Mouse (Mus musculus): ENCODE measurements around the gene Lbp. TPM values are rescaled to one million over a fixed set of nuclear protein-coding genes. Genes with fewer than 3 reads are reported as not detected.

The Lbp gene
- polyA plus RNA-seq, 1 experiment, result not detected

DNA sequence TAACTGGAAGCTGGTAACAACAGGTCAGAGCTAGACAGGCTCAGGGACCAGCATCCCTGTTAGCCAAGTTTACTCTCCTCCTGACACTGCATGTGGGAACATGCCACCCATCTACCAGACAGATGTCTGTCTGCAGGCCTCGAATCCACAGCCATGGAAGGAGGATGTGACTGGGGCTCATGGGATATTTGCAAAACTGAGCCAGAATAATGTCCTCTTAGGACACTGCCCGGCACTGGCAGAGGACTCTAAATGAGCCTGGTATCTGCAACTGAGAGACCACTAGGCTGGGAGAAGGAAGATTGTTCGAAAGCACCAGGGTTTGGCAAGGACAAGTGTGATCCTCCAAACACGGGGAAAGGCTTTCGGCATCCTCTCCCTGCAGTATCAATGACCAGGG is 49.8 kb downstream of the Lbp start:
- peaks cover 39% of the 10 kb centered on the region for H3K79me3 ChIP-seq (ENCODE audit: low read depth)
- TF ChIP-seq MYOD1 (IDR thresholded peaks at IDR 0.05; ENCODE audit: control insufficient read depth, insufficient read length, low read depth), result no peak
- TF ChIP-seq FOSL1 (IDR thresholded peaks at IDR 0.05; ENCODE audit: insufficient read depth, low read length, poor library complexity, severe bottlenecking), result no peak
- no peak for TF ChIP-seq MAX (IDR thresholded peaks at IDR 0.05)
- TF ChIP-seq CTCF (IDR thresholded peaks at IDR 0.05; ENCODE audit: control insufficient read depth, insufficient read depth, insufficient read length), result no peak
- TF ChIP-seq CEBPB (IDR thresholded peaks at IDR 0.05; ENCODE audit: low read depth), result no peak
- no peak for TF ChIP-seq MYOG (IDR thresholded peaks at IDR 0.05; ENCODE audit: control insufficient read depth, extremely low read depth, insufficient read length)
- no peak for TF ChIP-seq USF1 (IDR thresholded peaks at IDR 0.05; ENCODE audit: low read depth)
- H3K4me3 ChIP-seq (ENCODE audit: insufficient read depth, poor library complexity, severe bottlenecking), result no peak overlapping the region
- no peaks in the 10 kb centered on the region for H3K27me3 ChIP-seq (ENCODE audit: control insufficient read depth, insufficient read depth, insufficient read length)
- peaks cover 83% of the 10 kb centered on the region for H3K36me3 ChIP-seq (ENCODE audit: control insufficient read depth, insufficient read depth)
- peaks cover 53% of the 10 kb centered on the region for H3K79me2 ChIP-seq (ENCODE audit: control insufficient read depth, insufficient read depth)
- no peak overlapping the region for H3ac ChIP-seq (ENCODE audit: control insufficient read depth, insufficient read length, low read depth)

DNA sequence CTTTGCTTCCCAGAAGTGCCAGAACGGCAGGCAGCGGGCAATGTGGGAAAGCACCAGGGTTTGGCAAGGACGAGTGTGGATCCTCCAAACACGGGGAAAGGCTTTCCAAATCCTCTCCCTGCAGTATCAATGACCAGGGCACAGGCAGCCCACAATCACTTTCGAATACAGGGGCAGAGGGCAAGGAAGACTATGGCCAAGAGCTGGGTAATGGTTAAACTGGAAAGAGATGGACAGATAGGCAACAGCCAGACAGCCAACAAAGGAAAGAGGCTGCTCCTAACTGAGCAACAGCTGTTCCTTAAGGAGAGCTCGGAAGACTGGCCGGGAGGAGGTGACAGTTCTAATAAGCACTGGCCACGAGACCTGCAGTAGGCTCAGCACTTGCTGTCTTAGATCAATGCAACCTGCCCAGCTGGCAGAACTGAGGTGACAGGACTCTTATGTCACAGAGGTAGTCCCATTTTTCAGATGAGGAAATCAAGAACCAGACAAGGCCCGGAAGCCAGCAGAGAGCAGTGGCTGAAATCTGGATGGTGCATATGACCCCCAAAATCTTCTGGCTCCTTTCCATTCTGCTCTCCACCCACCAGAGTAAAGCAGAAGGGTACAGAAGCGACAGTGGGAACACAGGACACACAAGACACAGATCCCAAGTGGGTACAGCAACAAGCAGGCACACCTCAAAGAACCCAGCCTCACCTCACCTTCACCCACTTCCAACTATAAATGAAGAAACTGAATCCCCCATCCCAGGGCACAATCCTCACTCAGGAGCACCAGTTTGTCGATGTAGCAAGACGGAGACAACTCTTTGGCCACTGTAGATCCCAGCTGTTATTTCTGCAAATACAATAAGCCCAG is 53.7 kb downstream of the Lbp start:
- peaks cover 56% of the 10 kb centered on the region for H3K79me2 ChIP-seq (ENCODE audit: control insufficient read depth, insufficient read depth)
- peaks cover 41% of the 10 kb centered on the region for H3K79me3 ChIP-seq (ENCODE audit: low read depth)
- no peak for TF ChIP-seq MYOG (IDR thresholded peaks at IDR 0.05; ENCODE audit: control insufficient read depth, extremely low read depth, insufficient read length)
- no peak for TF ChIP-seq USF1 (IDR thresholded peaks at IDR 0.05; ENCODE audit: low read depth)
- TF ChIP-seq CTCF (IDR thresholded peaks at IDR 0.05; ENCODE audit: control insufficient read depth, insufficient read depth, insufficient read length), result no peak
- TF ChIP-seq MYOD1 (IDR thresholded peaks at IDR 0.05; ENCODE audit: control insufficient read depth, insufficient read length, low read depth), result no peak
- TF ChIP-seq MAX (IDR thresholded peaks at IDR 0.05), result no peak
- no peak for TF ChIP-seq FOSL1 (IDR thresholded peaks at IDR 0.05; ENCODE audit: insufficient read depth, low read length, poor library complexity, severe bottlenecking)
- TF ChIP-seq CEBPB (IDR thresholded peaks at IDR 0.05; ENCODE audit: low read depth), result no peak
- peaks cover 57% of the 10 kb centered on the region for H3K36me3 ChIP-seq (ENCODE audit: control insufficient read depth, insufficient read depth)
- peak overlapping the region; percentile 85 for H3K4me3 ChIP-seq (ENCODE audit: insufficient read depth, poor library complexity, severe bottlenecking)
- peak overlapping the region; percentile 89 for H3ac ChIP-seq (ENCODE audit: control insufficient read depth, insufficient read length, low read depth)
- H3K27me3 ChIP-seq (ENCODE audit: control insufficient read depth, insufficient read depth, insufficient read length), result no peaks in the 10 kb centered on the region

GRCm38 (mm10) chr2:158360873-158361677 is 54.8 kb downstream of the Lbp start:
- Histone ChIP-seq H3K4me3 (ENCODE audit: insufficient read depth, poor library complexity, severe bottlenecking) (peak overlapping the region; percentile 85), H3K27me3 (ENCODE audit: control insufficient read depth, insufficient read depth, insufficient read length) (no peaks in the 10 kb centered on the region), H3K79me3 (ENCODE audit: low read depth) (peaks cover 41% of the 10 kb centered on the region), H3K36me3 (ENCODE audit: control insufficient read depth, insufficient read depth) (peaks cover 46% of the 10 kb centered on the region), H3K79me2 (ENCODE audit: control insufficient read depth, insufficient read depth) (peaks cover 52% of the 10 kb centered on the region), H3ac (ENCODE audit: control insufficient read depth, insufficient read length, low read depth) (peak overlapping the region; percentile 89)
- TF ChIP-seq CTCF (IDR thresholded peaks at IDR 0.05; ENCODE audit: control insufficient read depth, insufficient read depth, insufficient read length) (peak; percentile 68), USF1 (IDR thresholded peaks at IDR 0.05; ENCODE audit: low read depth) (peak; percentile 1), MAX (IDR thresholded peaks at IDR 0.05) (peak; percentile 99), FOSL1 (IDR thresholded peaks at IDR 0.05; ENCODE audit: insufficient read depth, low read length, poor library complexity, severe bottlenecking) (no peak)

DNA sequence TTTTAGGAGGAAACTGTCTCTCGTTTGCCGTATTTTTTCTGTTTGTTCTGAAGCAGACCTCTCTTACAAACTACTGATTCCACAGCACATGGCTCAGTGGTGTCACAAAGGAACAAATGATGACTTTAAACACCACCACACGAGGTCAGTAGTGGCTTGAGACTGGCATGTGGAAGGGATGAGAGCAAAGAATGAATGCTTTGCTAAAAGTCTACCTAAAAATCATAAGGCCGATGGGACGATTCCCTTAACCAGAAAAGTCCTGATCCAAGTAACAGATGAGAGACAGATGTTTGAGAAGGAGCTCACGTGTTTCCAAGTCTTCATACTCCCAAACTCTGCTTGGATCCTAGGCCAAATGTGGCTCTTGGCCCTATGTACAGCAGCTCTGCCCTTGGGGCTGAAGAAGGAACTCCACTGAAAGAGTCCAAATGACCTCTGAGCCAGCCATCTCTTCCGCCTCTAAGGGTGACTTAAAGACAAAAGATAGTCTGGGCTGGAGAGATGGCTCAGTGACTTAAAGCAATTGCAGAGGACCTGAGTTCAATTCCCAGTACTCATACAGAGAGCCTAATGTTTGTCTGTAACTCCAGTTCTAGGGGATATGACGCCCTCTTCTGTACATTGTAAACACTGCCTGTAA is 55.5 kb downstream of the Lbp start:
- H3K27me3 ChIP-seq (ENCODE audit: control insufficient read depth, insufficient read depth, insufficient read length), result peaks cover 5% of the 10 kb centered on the region
- H3K4me3 ChIP-seq (ENCODE audit: insufficient read depth, poor library complexity, severe bottlenecking), result peak overlapping the region; percentile 85
- H3ac ChIP-seq (ENCODE audit: control insufficient read depth, insufficient read length, low read depth), result no peak overlapping the region
- peaks cover 39% of the 10 kb centered on the region for H3K36me3 ChIP-seq (ENCODE audit: control insufficient read depth, insufficient read depth)
- TF ChIP-seq MAX (IDR thresholded peaks at IDR 0.05), result no peak
- TF ChIP-seq MYOD1 (IDR thresholded peaks at IDR 0.05; ENCODE audit: control insufficient read depth, insufficient read length, low read depth), result no peak
- TF ChIP-seq FOSL1 (IDR thresholded peaks at IDR 0.05; ENCODE audit: insufficient read depth, low read length, poor library complexity, severe bottlenecking), result no peak
- TF ChIP-seq CTCF (IDR thresholded peaks at IDR 0.05; ENCODE audit: control insufficient read depth, insufficient read depth, insufficient read length), result no peak
- TF ChIP-seq MYOG (IDR thresholded peaks at IDR 0.05; ENCODE audit: control insufficient read depth, extremely low read depth, insufficient read length), result no peak
- TF ChIP-seq CEBPB (IDR thresholded peaks at IDR 0.05; ENCODE audit: low read depth), result no peak
- TF ChIP-seq USF1 (IDR thresholded peaks at IDR 0.05; ENCODE audit: low read depth), result no peak
- H3K79me3 ChIP-seq (ENCODE audit: low read depth), result peaks cover 41% of the 10 kb centered on the region
- peaks cover 46% of the 10 kb centered on the region for H3K79me2 ChIP-seq (ENCODE audit: control insufficient read depth, insufficient read depth)

DNA sequence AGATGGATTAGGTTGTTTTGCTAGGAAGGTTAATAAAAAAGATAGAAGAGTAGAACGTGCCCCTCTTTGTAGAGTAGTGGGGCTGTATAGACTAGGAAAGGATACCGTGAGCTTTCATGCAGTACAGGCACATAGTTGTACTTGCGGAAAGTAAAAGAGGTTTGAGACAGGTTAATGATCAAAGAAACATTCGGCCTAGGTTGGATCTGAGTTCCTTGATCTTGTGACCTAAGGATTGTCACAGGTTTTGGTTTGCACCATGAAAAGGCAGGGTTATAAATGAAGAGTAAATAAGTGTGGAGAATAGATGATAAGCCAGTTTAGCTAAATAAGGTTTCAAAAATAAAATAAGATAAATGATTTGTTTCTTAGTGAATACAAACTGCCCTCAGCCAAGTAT is 57.9 kb downstream of the Lbp start:
- Histone ChIP-seq H3K27me3 (ENCODE audit: control insufficient read depth, insufficient read depth, insufficient read length) (peaks cover 5% of the 10 kb centered on the region), H3K36me3 (ENCODE audit: control insufficient read depth, insufficient read depth) (peaks cover 15% of the 10 kb centered on the region), H3K79me3 (ENCODE audit: low read depth) (peaks cover 21% of the 10 kb centered on the region), H3K79me2 (ENCODE audit: control insufficient read depth, insufficient read depth) (peaks cover 22% of the 10 kb centered on the region), H3K4me3 (ENCODE audit: insufficient read depth, poor library complexity, severe bottlenecking) (no peak overlapping the region), H3ac (ENCODE audit: control insufficient read depth, insufficient read length, low read depth) (no peak overlapping the region)
- TF ChIP-seq CTCF (IDR thresholded peaks at IDR 0.05; ENCODE audit: control insufficient read depth, insufficient read depth, insufficient read length) (no peak), MAX (IDR thresholded peaks at IDR 0.05) (no peak), USF1 (IDR thresholded peaks at IDR 0.05; ENCODE audit: low read depth) (no peak), CEBPB (IDR thresholded peaks at IDR 0.05; ENCODE audit: low read depth) (no peak), MYOD1 (IDR thresholded peaks at IDR 0.05; ENCODE audit: control insufficient read depth, insufficient read length, low read depth) (no peak), MYOG (IDR thresholded peaks at IDR 0.05; ENCODE audit: control insufficient read depth, extremely low read depth, insufficient read length) (no peak), FOSL1 (IDR thresholded peaks at IDR 0.05; ENCODE audit: insufficient read depth, low read length, poor library complexity, severe bottlenecking) (no peak)
